In genomic region chr6:50052416-50052815, GRCm38 (mm10) we compare ENCODE assay signal across 18 mouse cellular contexts.
"Had no signal": no experiment of that assay in that cellular context is flagged by ENCODE, and none has a peak within 500 bp of the region (broad histone marks: within the 10 kb centered on the region; RNA-seq: fewer than 3 reads in every experiment).

No protein-coding gene starts in this region.

- DNase-seq: cerebellum, adult 2 months; cerebellum, adult 8-10 months; cerebellum, adult 9-10 months; cerebellum, adult 9-11 months; cerebellum, postnatal 36 days; embryo, embryonic 11 days; forebrain, postnatal 0 days; heart, adult 2 months had no signal

- H3K4me3 ChIP-seq: embryonic facial prominence, embryonic 10.5 days; embryonic facial prominence, embryonic 12.5 days; embryonic facial prominence, embryonic 13.5 days; embryonic facial prominence, embryonic 15.5 days; erythroblast, embryonic 14.5 days; forebrain, embryonic 10.5 days; forebrain, embryonic 12.5 days; forebrain, embryonic 13.5 days; forebrain, embryonic 15.5 days; gastrocnemius, adult 2 months; heart, adult 2 months had no signal

- H3K27ac ChIP-seq: embryonic facial prominence, embryonic 10.5 days; embryonic facial prominence, embryonic 12.5 days; embryonic facial prominence, embryonic 13.5 days; embryonic facial prominence, embryonic 15.5 days; forebrain, embryonic 10.5 days; forebrain, embryonic 12.5 days; forebrain, embryonic 13.5 days; forebrain, embryonic 15.5 days; gastrocnemius, adult 2 months; heart, adult 2 months had no signal
